Comparison of ENCODE assay signal across 11 mouse cellular contexts in genomic region chr19:6016532-6016931, GRCm38 (mm10). TPM values are rescaled to one million over a fixed set of nuclear protein-coding genes. Genes with fewer than 3 reads are reported as not detected.
DNase-seq lines count a peak whose midpoint lies in the region; ATAC-seq and TF ChIP-seq lines count a peak whose summit lies in the region.
"Had no signal": no experiment of that assay in that cellular context is flagged by ENCODE, and none has a peak within 500 bp of the region (broad histone marks: within the 10 kb centered on the region; RNA-seq: fewer than 3 reads in every experiment).

No protein-coding gene starts in this region.

- H3K4me2 ChIP-seq in intestine, embryonic 15.5 days (replicated peaks) = 0 out of 2 replicates have a peak overlapping the region, but pooled peaks have one; percentile 96

- TF ChIP-seq CTCF in heart, adult 2 months (IDR thresholded peaks at IDR 0.05) = peak; percentile 40
- no peak for TF ChIP-seq CTCF in thymus, adult 2 months (IDR thresholded peaks at IDR 0.05; ENCODE audit: borderline replicate concordance, control insufficient read depth, extremely low read depth, insufficient read depth, low read length, poor library complexity)

- no peaks in the 10 kb centered on the region for H3K79me2 ChIP-seq in heart, adult 2 months (replicated peaks; ENCODE audit: control insufficient read depth, insufficient read depth, low read length)

- H3K4me3 ChIP-seq in heart, adult 2 months = no peak overlapping the region
- H3K4me3 ChIP-seq in thymus, adult 2 months (ENCODE audit: control insufficient read depth, insufficient read depth, low read length) = no peak overlapping the region
- no peak overlapping the region for H3K4me3 ChIP-seq in intestine, embryonic 15.5 days (replicated peaks)

- H3K9me3 ChIP-seq in intestine, embryonic 15.5 days = no peaks in the 10 kb centered on the region

- no peak for TF ChIP-seq EP300 in heart, adult 2 months (IDR thresholded peaks at IDR 0.05; ENCODE audit: insufficient read depth, low read depth, low read length)

- intact Hi-C loops in heart, adult 2 months (cut with DNase I) = loop anchor here (2.0 kb wide), 1 partner anchor 26 kb away; no protein-coding TSS in a partner anchor
- intact Hi-C loops in heart, postnatal 36 days (cut with DNase I) = loop anchor here (5.0 kb wide), 1 partner anchor 229 kb away; no protein-coding TSS in a partner anchor
- intact Hi-C loops in left cerebral cortex, postnatal 36 days (cut with DNase I) = loop anchor here (5.0 kb wide), 1 partner anchor 94 kb away; the partner anchor contains the start of gene Cdc42ep2

- peaks cover 4% of the 10 kb centered on the region for H3K4me1 ChIP-seq in heart, adult 2 months (ENCODE audit: control insufficient read depth, insufficient read depth, low read length)
- peaks cover 31% of the 10 kb centered on the region for H3K4me1 ChIP-seq in thymus, adult 2 months (replicated peaks; ENCODE audit: control insufficient read depth, insufficient read depth, low read length)
- peaks cover 14% of the 10 kb centered on the region for H3K4me1 ChIP-seq in intestine, embryonic 15.5 days (replicated peaks)

- TF ChIP-seq POLR2A in heart, adult 2 months (IDR thresholded peaks at IDR 0.05; ENCODE audit: insufficient read depth, low read depth, low read length) = no peak
- no peak for TF ChIP-seq POLR2A in thymus, adult 2 months (IDR thresholded peaks at IDR 0.05; ENCODE audit: control insufficient read depth, extremely low read depth, insufficient read depth, low read length, poor library complexity)

- no peak overlapping the region for H3K9ac ChIP-seq in heart, adult 2 months (ENCODE audit: low read depth, low read length)
- no peak overlapping the region for H3K9ac ChIP-seq in intestine, embryonic 15.5 days

- WGBS in heart, adult 2 months = 70% methylated on average over 7 of the region's 7 CpGs
- 80% methylated on average over 7 of the region's 7 CpGs for whole genome bisulfite sequencing in thymus, adult 2 months
- 50% methylated on average over 7 of the region's 7 CpGs for WGBS in intestine, embryonic 15.5 days

- DNase-seq in heart, adult 2 months = no peak
- DNase-seq in heart, postnatal 36 days = no peak
- DNase-seq in thymus, adult 2 months = peak; percentile 12
- DNase-seq in thymus, postnatal 10 days (ENCODE audit: low spot score in 2 of 2) = no peak
- peak; percentile 21 for DNase-seq in thymus, postnatal 4 days
- DNase-seq in left cerebral cortex, postnatal 36 days (ENCODE audit: low spot score in 2 of 2) = no peak
- DNase-seq: adrenal gland, adult 8-10 months had no signal

- no peaks in the 10 kb centered on the region for H3K27me3 ChIP-seq in heart, adult 2 months (ENCODE audit: control insufficient read depth, insufficient read depth, low read length)
- H3K27me3 ChIP-seq in thymus, adult 2 months (ENCODE audit: control insufficient read depth, insufficient read depth, low read length) = no peaks in the 10 kb centered on the region
- H3K27me3 ChIP-seq in intestine, embryonic 15.5 days (replicated peaks) = no peaks in the 10 kb centered on the region

- no peaks in the 10 kb centered on the region for H3K36me3 ChIP-seq in heart, adult 2 months (ENCODE audit: control insufficient read depth, insufficient read depth, low read length)
- H3K36me3 ChIP-seq in thymus, adult 2 months (ENCODE audit: control insufficient read depth, insufficient read depth, low read length) = no peaks in the 10 kb centered on the region
- H3K36me3 ChIP-seq in intestine, embryonic 15.5 days = no peaks in the 10 kb centered on the region

- ATAC-seq in intestine, embryonic 15.5 days = no peak
- no peak for ATAC-seq in inflammation-experienced regulatory T-cells, adult 6 months

- no peak overlapping the region for H3K27ac ChIP-seq in heart, adult 2 months
- H3K27ac ChIP-seq in thymus, adult 2 months (ENCODE audit: control insufficient read depth, insufficient read depth, low read length) = no peak overlapping the region
- H3K27ac ChIP-seq in intestine, embryonic 15.5 days = no peak overlapping the region

RNA-seq across cellular contexts. Expression of gene Capn1, which starts 0.8 kb away (rescaled TPM):
- 10 to 100 TPM; 26.4 to 26.8 TPM for total RNA-seq in heart, adult 2 months (2021)
- polyA plus RNA-seq in heart, adult 2 months (2012; rRNA removed) = 21.5 and 26.2 TPM in 2 replicates
- total RNA-seq in heart, postnatal 36 days (2021) = 10 to 100 TPM; 34.7 to 35.2 TPM
- 98.2 and 101 TPM in 2 replicates for polyA plus RNA-seq in thymus, adult 2 months (2012; rRNA removed)
- polyA plus RNA-seq in intestine, embryonic 15.5 days (2015; fragmentation: Nextera tagmentation; extraction: Ambion mirVana) = 10.3 and 10.4 TPM in 2 replicates
- 10 to 100 TPM; 19.6 to 20.9 TPM for total RNA-seq in left cerebral cortex, postnatal 36 days (2021)
- 10 to 100 TPM; 41.9 to 48.2 (median 44.7) TPM for polyA plus RNA-seq in inflammation-experienced regulatory T-cells, adult 6 months (2017; shearing (Covaris generic))

RNA-seq across cellular contexts. Expression of gene Syvn1, which starts 29.8 kb away (rescaled TPM):
- 10 to 100 TPM; 21.3 to 24.2 TPM for total RNA-seq in heart, adult 2 months (2021)
- polyA plus RNA-seq in heart, adult 2 months (2012; rRNA removed) = 17.1 and 23.1 TPM in 2 replicates
- total RNA-seq in heart, postnatal 36 days (2021) = 10 to 100 TPM; 19.4 to 26.4 TPM
- 77.1 and 83.7 TPM in 2 replicates for polyA plus RNA-seq in thymus, adult 2 months (2012; rRNA removed)
- polyA plus RNA-seq in intestine, embryonic 15.5 days (2015; fragmentation: Nextera tagmentation; extraction: Ambion mirVana) = 24.2 and 27.4 TPM in 2 replicates
- 10 to 100 TPM; 40.8 to 51.8 TPM for total RNA-seq in left cerebral cortex, postnatal 36 days (2021)
- polyA plus RNA-seq in inflammation-experienced regulatory T-cells, adult 6 months (2017; shearing (Covaris generic)) = 10 to 100 TPM; 12.6 to 16.5 (median 16.2) TPM

RNA-seq across cellular contexts. Expression of gene Slc22a20, which starts 30.6 kb away (rescaled TPM):
- total RNA-seq in heart, adult 2 months (2021) = not detected
- not detected in 2 replicates for polyA plus RNA-seq in heart, adult 2 months (2012; rRNA removed)
- total RNA-seq in heart, postnatal 36 days (2021) = not detected
- 0.06 and 0.20 TPM in 2 replicates for polyA plus RNA-seq in thymus, adult 2 months (2012; rRNA removed)
- not detected in 2 replicates for polyA plus RNA-seq in intestine, embryonic 15.5 days (2015; fragmentation: Nextera tagmentation; extraction: Ambion mirVana)
- not detected for total RNA-seq in left cerebral cortex, postnatal 36 days (2021)
- not detected for polyA plus RNA-seq in inflammation-experienced regulatory T-cells, adult 6 months (2017; shearing (Covaris generic))
- total RNA-seq: adrenal gland, adult 8-10 months had no signal
- polyA plus RNA-seq: intestine, embryonic 14.5 days; spleen, adult 2 months had no signal

RNA-seq across cellular contexts. Expression of gene Mrpl49, which starts 41.1 kb away (rescaled TPM):
- 10 to 100 TPM; 37.1 to 39.0 TPM for total RNA-seq in heart, adult 2 months (2021)
- polyA plus RNA-seq in heart, adult 2 months (2012; rRNA removed) = 23.5 and 33.0 TPM in 2 replicates
- 10 to 100 TPM; 36.2 to 39.7 TPM for total RNA-seq in heart, postnatal 36 days (2021)
- 28.8 and 29.4 TPM in 2 replicates for polyA plus RNA-seq in thymus, adult 2 months (2012; rRNA removed)
- polyA plus RNA-seq in intestine, embryonic 15.5 days (2015; fragmentation: Nextera tagmentation; extraction: Ambion mirVana) = 72.7 and 78.4 TPM in 2 replicates
- 10 to 100 TPM; 40.5 to 45.1 TPM for total RNA-seq in left cerebral cortex, postnatal 36 days (2021)
- 10 to 100 TPM; 36.6 to 40.3 (median 36.7) TPM for polyA plus RNA-seq in inflammation-experienced regulatory T-cells, adult 6 months (2017; shearing (Covaris generic))

RNA-seq across cellular contexts. Expression of gene Fau, which starts 41.1 kb away (rescaled TPM):
- total RNA-seq in heart, adult 2 months (2021) = 100 to 1,000 TPM; 550 to 636 TPM
- polyA plus RNA-seq in heart, adult 2 months (2012; rRNA removed) = 265 and 386 TPM in 2 replicates
- 100 to 1,000 TPM; 556 to 559 TPM for total RNA-seq in heart, postnatal 36 days (2021)
- polyA plus RNA-seq in thymus, adult 2 months (2012; rRNA removed) = 2,283 and 2,588 TPM in 2 replicates
- polyA plus RNA-seq in intestine, embryonic 15.5 days (2015; fragmentation: Nextera tagmentation; extraction: Ambion mirVana) = 876 and 881 TPM in 2 replicates
- total RNA-seq in left cerebral cortex, postnatal 36 days (2021) = 100 to 1,000 TPM; 637 to 694 TPM
- polyA plus RNA-seq in inflammation-experienced regulatory T-cells, adult 6 months (2017; shearing (Covaris generic)) = 1,000 to 10,000 TPM; 1,798 to 3,866 (median 2,409) TPM

Comparison
In these comparisons a context has a peak if more than half of its experiments do, and no peak if none do; other contexts are left out.
1. DNase-seq: peak in thymus, adult 2 months (single experiment) and thymus, postnatal 4 days (single experiment); none in heart, adult 2 months (0 of 2), heart, postnatal 36 days (0 of 2), thymus, postnatal 10 days (0 of 2) and left cerebral cortex, postnatal 36 days (0 of 2).